Mouse (Mus musculus) adrenal gland, adult (tissue): ENCODE measurements around the gene Krtap4-13.
A peak's percentile ranks its signal among the peaks of the same experiment; 100 is the strongest.
"Not testable (repeated sequence)": the region's sequence is repeated elsewhere in the genome, so short reads cannot be mapped to it uniquely, and the experiment has no call there.

Source experiments
- DNase-seq, 2 experiments: peaks; one replicate each; pipeline ENCODE4 v3.0.0; 2022 to 2023; ENCODE audit warnings: low spot score in 1 of 2; ENCODE audit not compliant: inconsistent age in 2 of 2

Krtap4-13 gene

GRCm38 (mm10) chr11:99809792-99810191 is at the start of gene Krtap4-13:
TSS of gene Krtap4-13 (minus strand) at chr11:99809892.
- DNase-seq: peak in 1 of 2 experiments; percentile 1

DNA sequence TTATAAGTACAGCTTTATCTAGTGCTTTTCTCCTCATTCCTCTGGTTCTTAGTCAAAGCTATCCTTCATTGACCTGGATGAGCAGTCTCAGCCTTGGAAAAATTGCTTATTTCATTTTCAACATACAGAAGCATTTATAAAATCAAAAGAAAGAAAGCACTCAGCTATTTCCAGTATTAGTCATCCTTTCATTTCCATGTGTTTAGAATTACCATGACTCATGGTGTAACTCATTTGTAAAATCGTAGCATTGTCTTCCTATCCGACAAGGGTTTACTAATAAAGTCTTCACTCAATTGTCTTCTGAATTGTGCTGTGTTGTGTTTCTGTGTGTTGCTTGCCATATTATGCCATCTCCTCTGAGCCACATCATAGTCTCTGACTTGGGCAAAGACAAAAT is 49.1 kb upstream of the Krtap4-13 start:
- DNase-seq: no peak

DNA sequence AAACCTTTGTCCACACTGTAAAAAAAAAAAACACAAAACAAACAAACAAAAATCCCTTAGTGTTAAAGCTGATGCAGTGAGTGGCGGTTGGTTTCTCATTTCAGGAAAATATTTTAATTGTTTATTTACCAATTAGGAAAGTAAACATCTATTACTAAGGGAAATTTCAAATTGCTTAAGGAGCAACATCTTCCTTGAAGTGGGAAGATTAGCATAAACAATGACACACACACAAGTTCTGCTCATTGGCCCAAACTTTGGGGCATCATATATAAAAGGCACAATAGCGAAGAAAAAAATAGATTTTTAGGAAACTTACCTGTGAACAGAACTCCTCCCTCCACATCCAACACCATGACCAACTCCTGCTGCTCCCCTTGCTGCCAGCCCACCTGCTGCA is 47.9 kb upstream of the Krtap4-13 start, which contains the start of gene Gm11568:
Gene Gm11568 (plus strand): TSS at position 301 of the 400 bp plus-strand sequence.
- DNase-seq: no peak

DNA sequence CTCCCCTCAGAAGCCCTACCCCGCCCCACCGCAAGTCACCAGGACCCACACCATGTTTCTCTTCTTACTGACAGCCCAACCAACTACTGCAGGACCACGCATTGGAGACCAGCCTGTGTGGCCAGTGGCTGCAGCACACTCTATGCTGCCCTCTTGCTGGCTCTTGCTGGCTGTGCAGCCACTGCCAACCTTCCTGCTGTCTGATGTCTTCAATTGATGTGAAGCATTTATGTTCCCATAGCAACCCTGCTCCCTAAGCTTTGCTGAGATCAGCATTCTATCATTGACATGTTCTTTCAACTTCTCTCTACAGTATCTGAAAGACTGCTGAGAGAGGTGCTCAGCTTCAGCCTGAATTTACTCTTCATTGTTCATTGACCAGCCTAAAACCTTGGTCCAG is 44.4 kb upstream of the Krtap4-13 start:
- DNase-seq: peak in 1 of 2 experiments; percentile 35

DNA sequence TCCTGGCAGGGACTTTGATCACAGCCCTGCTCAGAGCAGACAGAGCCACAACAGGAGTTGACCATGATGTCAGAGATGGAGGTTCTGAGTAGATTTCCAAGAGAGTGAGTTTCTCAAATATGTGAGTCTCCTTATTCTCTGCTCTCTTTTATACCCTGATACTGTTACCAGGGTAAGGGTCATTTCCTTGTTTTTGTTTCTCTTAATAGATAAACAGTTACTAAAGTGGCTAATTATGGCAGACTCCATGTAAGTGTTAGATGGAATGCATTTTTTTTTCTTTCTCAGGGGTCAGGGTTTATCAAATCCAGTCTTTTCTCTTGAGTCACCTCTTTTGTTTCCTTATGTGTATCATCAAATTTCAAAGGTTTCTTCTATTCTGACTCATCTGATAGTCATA is 41.8 kb upstream of the Krtap4-13 start, which contains the start of gene Krtap4-16:
Gene Krtap4-16 (minus strand): TSS at position 101 of the 400 bp plus-strand sequence.
- no peak for DNase-seq

DNA sequence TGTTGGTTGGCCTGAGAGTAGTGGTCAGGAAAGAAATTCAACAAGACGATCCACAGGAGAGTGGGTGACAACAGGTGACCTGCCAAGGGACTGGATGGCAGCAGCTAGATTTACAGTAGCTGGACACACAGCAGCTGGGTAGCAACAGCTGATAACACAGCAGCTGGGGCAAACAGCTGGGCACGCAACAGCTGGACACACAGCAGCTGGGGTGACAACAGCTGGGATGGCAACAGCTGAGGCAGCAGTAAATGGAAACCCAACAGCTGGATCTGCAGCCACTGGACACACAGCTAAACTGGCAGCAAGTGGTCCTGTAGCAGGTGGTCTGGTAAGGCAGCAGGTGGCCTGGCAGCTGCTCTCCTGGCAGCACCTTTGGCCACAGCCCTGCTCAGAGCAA is 37.1 kb upstream of the Krtap4-13 start:
- DNase-seq: no peak

- DNase-seq: no peak
Observed at GRCm38 (mm10) chr11:99842185-99842584, 32.5 kb upstream of the Krtap4-13 start.

DNA sequence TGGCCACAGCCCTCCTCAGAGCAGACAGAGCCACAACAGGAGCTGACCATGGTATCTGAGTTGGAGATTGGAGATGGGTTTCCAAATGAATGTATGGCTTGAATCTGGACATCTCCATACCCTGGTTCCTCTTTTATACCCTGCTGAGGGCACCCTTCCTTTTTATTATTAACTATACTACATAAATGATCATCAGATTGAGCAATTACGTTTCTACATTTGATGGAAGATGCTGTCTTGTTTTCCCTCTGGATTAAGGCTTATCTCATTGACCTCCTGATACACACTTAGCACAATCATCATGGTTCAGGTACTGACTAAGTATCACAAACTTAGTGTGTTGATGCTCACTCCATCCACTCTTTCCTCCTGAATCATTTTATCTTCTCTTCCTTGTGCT is 28.3 kb upstream of the Krtap4-13 start, which contains the start of gene 2300003K06Rik:
Gene 2300003K06Rik (minus strand): TSS at position 101 of the 400 bp plus-strand sequence.
- DNase-seq: no peak

GRCm38 (mm10) chr11:99815566-99815965 is 5.9 kb upstream of the Krtap4-13 start, which contains the start of gene Gm11564:
TSS of gene Gm11564 (minus strand) at chr11:99815666.
- DNase-seq: not testable (repeated sequence)

DNA sequence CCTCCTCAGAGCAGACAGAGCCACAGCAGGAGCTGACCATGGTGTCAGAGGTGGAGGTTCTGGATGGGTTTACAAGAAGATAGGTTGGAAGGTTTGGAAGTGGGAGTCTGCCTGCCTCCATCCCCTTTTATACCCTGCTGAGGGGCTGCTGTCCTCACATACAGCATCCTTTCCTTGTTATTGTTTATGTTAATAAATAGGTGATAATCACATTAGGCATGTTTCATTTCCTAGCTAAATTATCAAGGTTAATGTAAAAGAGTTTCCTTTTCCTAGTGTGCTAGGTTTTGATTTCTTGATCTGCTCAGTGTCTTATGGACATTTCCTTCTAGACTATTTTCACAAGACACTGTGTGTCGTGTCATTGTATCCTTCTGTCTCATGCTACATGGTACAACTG is 5.3 kb downstream of the Krtap4-13 start, which contains the start of gene Gm11554:
Gene Gm11554 (minus strand): TSS at position 101 of the 400 bp plus-strand sequence.
- not testable (repeated sequence) for DNase-seq

- not testable (repeated sequence) for DNase-seq
Observed at GRCm38 (mm10) chr11:99798832-99799231, 10.9 kb downstream of the Krtap4-13 start, which contains the start of gene Gm11569. TSS of gene Gm11569 (minus strand) at chr11:99798932.

DNA sequence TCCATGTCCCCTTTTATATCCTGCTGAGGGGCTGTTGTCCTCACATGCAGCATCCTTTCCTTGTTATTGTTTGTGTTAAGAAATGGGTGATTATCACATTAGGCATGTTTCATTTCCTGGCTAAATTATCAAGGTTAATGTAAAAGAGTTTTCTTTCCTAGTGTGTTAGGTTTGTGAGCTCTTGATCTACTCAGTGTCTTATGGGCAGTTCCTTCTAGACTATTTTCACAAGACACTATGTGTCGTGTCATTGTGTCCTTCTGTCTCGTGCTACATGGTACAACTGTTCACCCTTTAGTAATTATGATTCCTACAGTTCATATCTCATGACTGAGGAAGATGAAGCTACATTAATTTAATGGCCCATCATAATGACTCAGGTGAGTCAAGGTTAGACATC is 16.3 kb downstream of the Krtap4-13 start, which contains the start of gene Gm11596:
Gene Gm11596 (minus strand): TSS at position 101 of the 400 bp plus-strand sequence.
- DNase-seq: no peak

GRCm38 (mm10) chr11:99784900-99785299 is 24.8 kb downstream of the Krtap4-13 start, which contains the start of gene Krtap4-9:
TSS of gene Krtap4-9 (plus strand) at chr11:99785200.
- not testable (repeated sequence) for DNase-seq

DNA sequence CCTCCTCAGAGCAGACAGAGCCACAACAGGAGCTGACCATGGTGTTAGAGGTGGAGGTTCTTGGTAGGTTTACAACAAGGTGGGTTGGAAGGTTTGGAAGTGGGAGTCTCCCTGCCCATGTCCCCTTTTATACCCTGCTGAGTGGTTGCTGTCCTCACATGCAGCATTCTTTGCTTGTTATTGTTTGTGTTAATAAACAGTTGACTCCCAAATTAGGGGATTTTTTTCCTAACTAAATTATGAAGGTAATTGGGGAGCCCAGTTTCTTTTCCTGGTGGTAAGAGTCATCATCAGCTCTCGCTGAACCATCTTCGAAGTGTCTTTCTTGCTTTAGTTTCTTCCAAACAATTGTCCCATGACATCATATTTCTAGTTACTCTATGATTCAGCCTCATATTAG is 29.1 kb downstream of the Krtap4-13 start, which contains the start of gene Krtap4-8:
Gene Krtap4-8 (minus strand): TSS at position 101 of the 400 bp plus-strand sequence.
- no peak for DNase-seq

DNA sequence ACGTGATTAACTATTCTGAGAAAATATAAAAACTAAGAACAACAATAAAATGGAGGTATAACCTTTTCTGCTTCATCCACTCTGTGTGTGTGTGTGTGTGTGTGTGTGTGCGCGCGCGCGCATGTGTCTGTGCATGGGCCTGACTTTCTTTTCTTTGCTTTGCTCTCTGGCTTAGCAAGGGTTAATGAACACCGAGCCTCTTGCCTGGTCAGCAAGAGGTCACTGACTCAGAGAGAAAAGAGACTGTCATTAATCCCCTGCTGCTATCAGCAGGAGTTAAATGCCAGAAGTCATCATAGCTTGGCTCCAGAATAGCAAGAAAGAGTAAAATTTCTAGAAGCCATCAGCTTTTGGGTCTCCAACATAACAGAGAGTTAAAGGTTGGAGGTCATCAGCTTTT is 31.3 kb downstream of the Krtap4-13 start:
- no peak for DNase-seq

DNA sequence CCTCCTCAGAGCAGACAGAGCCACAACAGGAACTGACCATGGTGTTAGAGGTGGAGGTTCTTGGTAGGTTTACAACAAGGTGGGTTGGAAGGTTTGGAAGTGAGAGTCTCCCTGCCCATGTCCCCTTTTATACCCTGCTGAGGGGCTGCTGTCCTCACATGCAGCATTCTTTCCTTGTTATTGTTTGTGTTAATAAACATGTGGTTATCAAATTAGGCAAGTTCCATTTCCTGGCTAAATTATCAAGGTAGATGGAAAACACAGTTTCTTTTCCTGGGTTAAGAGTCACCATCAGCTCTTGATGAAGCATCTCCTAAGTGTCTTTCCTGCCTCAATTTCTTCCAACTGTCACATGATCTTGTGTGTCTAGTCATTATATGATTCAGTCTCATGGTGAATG is 36.9 kb downstream of the Krtap4-13 start, which contains the start of gene Gm11595:
Gene Gm11595 (minus strand): TSS at position 101 of the 400 bp plus-strand sequence.
- not testable (repeated sequence) for DNase-seq

- DNase-seq: no peak
Observed at GRCm38 (mm10) chr11:99768410-99768809, 41.3 kb downstream of the Krtap4-13 start.
